Mouse (Mus musculus) cerebellum, adult 11 months (tissue): ENCODE data around the gene Klhdc4.

Experiments used
- DNase-seq: peaks from one replicate; pipeline ENCODE4 v3.0.0; 2022

Klhdc4 gene

GRCm38 (mm10) chr8:121829048-121829776 is at the start of gene Klhdc4:
Gene Klhdc4, minus strand, starts transcription at chr8:121829569.
- DNase-seq: peak; percentile 86

DNA sequence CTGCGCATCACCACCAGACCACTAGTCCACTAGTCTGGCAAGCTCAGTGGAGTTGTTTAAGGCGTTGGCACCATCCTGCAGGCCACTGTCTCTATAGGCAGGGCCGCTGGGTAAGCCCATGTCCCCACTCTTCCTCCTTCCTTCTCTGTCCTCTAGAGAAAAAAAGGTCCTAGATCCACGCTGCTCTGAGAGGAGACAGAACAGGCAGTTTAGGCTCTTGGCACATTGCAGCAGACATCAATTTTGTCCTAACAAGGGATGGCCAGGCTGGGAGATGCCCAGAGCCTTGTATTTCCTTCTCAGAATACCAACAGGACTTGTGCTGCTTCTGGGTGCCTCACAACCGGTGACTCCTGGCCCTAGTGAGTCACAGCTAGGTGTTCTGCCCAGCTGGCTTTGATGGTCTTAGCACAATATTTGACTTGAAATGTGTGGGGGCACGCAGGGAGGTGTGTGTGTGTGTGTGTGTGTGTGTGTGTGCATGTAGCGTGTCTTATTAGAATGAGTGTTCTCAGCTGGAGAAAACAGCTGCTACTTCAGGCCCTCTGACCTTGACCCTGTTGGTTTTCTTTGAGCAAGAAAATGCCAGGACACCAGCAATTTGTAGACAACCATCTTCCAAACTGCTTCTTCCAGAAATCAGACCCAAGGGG is 48.6 kb upstream of the Klhdc4 start:
- no peak for DNase-seq

GRCm38 (mm10) chr8:121877212-121877611 is 47.8 kb upstream of the Klhdc4 start:
- DNase-seq: no peak

- no peak for DNase-seq
These were observed 46.1 kb upstream of the Klhdc4 start for GRCm38 (mm10) chr8:121875517-121875916.

GRCm38 (mm10) chr8:121875045-121875444 is 45.7 kb upstream of the Klhdc4 start:
- no peak for DNase-seq

DNA sequence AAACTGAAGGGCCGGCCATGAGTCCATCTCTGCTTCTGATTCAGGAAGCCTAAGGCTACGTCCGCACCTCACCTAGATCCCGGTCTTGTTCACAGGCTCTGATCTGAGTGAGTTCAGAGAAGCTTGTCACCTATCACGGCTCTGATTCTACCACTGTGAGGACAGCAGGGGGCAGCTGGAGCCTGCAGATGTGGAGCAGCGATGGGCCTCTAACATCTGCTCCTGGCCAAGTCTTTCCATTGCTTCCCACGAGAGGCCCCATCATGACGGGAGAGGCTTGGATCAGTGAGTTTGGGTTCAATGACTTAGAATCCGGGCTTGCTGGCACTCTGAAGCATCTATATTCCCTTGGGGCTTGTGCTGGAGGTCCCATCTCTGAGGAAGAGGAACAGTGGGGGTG is 44.7 kb upstream of the Klhdc4 start:
- DNase-seq: no peak

GRCm38 (mm10) chr8:121871833-121872440 is 42.6 kb upstream of the Klhdc4 start:
- no peak for DNase-seq

- no peak for DNase-seq
These were observed 40.8 kb upstream of the Klhdc4 start for GRCm38 (mm10) chr8:121870190-121870589.

- no peak for DNase-seq
These were observed 39.5 kb upstream of the Klhdc4 start for GRCm38 (mm10) chr8:121868896-121869295.

DNA sequence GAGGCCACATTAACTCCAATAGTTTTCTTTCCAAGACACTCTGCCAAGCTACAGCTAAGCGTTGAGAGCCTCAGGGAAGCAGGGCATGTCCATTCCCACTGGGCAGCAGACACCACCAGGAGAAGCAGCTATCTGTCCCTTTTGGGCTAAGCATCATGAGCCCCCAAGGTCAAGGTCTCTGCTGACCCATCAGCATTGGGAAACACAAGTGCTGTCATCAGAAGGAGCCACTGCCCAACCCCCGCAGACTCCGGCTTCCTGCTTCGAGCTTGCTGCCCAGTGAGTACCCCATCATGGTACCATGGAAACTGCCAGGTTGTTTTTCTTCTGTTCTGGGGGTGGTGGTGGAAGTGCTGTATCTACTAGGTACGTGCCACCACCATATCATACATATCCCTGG is 38.8 kb upstream of the Klhdc4 start:
- no peak for DNase-seq

GRCm38 (mm10) chr8:121865356-121865755 is 36.0 kb upstream of the Klhdc4 start:
- DNase-seq: no peak

GRCm38 (mm10) chr8:121861806-121862548 is 32.6 kb upstream of the Klhdc4 start:
- peak; percentile 49 for DNase-seq

- no peak for DNase-seq
These were observed 31.9 kb upstream of the Klhdc4 start for GRCm38 (mm10) chr8:121861276-121861675.

GRCm38 (mm10) chr8:121857747-121858146 is 28.4 kb upstream of the Klhdc4 start:
- no peak for DNase-seq

DNA sequence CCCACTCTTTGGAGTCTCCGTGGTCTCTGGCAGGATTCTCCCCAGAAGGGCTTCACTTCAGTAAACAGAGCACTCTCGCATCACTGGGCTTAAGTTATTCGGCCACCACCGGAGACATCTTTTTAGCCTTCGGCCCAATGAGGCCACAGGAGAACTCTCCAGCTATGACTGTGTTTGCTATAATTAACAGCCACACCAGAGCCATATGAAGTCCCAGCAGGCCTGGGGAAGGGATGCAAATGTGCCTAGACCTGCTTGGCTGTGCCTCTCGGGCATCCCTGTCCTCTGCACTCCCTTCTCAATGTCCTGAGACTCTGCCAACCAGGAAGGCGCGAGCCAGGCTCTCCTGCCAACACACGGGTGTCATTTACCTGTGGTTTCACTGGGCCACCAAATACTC is 28.0 kb upstream of the Klhdc4 start:
- DNase-seq: peak; percentile 90

DNA sequence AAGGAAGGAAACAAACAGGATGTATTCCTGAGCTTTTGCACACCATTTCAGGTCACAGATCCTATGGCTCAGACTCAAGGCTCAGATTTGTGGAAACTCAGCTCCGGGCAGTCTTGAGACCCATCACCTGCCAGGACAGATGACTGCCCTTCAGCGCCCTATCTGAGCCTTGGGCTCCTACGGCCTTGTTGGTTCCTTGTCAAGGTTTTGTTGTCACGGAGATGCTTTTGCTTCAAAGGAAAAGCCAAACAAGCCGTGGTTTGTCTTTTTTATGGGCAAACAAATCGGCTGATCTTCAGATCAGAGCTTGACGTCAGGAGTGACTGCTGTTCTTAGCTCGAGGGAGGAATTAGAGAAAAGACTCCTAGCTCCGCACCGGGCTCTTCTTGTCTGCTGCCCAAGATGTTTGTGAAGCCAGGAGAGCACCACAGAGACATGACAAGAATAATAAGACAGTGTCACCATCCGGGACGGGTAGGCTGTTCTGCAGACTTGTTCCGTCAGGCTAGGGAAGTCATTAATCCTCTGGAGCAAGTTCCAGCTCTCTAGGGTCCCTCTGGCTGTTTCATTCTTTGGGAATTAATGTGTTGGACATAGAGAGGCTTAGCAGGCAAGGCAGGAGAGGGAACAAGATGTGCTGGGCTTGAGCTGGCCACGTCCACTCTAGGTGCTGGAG is 26.8 kb upstream of the Klhdc4 start:
- no peak for DNase-seq

DNA sequence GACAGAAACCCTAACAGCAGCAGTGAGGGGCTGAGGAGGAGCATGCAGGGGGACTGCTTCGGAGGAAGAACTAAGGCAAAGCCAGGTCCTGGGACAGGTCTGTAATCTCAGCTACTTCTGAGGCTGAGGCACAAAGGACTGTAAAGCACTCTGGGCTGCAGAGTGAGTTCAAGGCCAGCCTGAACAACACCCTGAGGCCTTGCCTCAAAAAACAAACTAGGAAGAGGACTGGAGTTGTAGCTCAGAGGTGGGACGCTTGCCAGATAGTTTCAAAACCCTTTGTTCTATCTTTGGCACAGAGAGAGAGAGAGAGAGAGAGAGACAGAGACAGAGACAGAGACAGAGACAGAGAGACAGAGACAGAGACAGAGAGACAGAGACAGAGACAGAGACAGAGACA is 24.2 kb upstream of the Klhdc4 start:
- DNase-seq: no peak

GRCm38 (mm10) chr8:121852464-121852863 is 23.1 kb upstream of the Klhdc4 start:
- DNase-seq: no peak

DNA sequence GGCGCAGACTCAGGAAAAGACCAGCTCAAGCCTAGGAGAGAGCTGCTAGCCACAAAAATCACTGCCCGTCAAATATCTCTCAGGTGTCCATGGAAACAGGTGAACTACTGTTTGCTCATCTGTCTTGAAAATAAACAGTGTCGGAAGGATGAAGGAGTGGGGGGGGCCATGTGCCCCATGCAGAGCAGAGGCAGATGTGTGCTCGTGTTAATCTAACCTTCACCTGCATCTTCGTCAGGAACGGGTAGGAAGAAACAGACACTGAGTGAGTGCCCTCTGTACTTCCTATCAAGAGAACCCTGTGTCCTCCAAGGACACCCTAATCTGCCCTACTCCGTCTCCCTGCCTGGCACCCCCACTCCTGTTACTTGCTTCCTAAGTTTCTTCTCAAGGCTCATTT is 22.3 kb upstream of the Klhdc4 start:
- no peak for DNase-seq

DNA sequence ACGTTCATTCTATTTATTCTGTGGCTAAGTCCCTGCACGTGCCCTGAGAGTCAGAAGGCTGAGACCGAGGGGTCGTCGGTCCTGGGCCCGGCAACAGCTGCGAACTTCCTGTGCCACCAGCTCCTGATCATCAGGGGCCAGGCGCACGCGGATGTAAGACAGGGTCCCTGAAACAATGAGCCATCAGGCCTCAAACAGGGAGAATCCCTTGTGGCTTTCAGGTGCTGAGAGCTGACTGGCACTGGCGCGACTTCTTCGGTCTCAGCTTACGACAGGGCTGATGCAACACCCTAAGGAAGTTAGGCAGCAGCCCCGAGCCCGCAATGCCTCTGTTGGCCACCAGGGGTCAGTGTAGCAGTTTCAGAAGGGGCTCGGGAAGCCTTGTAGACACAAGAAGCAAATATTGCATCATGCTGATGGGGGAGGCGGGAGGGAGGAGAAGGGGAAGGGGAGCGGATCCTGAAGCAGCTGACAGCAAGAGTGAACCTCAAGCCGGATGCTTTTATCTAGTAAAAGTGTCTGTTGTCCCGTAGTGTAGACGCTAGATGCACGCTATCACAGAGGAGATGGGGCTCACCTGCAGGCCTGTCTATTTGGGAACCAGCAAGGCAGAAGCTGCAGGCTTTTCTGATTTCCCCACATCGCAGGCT is 21.6 kb upstream of the Klhdc4 start:
- DNase-seq: peak; percentile 95

DNA sequence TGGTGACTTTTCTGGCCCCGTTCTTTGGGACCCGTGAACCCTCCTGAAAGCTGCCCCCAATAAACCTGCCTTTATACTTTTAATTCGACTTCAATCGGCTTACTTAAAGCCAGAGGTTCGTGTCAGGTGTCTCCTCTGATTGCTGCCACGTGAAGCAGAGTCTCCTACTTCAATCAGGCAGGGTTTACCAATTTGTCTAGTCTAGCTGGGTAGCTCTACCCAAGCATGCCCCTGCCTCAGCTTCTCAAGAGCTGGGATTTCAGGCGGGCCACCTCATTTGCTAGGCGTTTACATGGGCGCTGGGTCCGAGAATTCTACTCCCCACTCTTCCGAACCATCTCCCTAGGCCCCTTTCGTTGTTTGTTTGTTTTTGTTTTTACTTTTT is 21.1 kb upstream of the Klhdc4 start:
- no peak for DNase-seq

GRCm38 (mm10) chr8:121850018-121850417 is 20.6 kb upstream of the Klhdc4 start:
- peak; percentile 71 for DNase-seq
